Mouse (Mus musculus) lung, adult 2 months (tissue): ENCODE measurements at regions not wholly inside any gene's neighbourhood (a gene's known extent, or its start where the extent isn't known, plus 50 kb on each side); places are given as distances from the start of the nearest gene placed in this dataset.

ENCODE experiments used
- DNase-seq: peaks from one replicate; pipeline ENCODE4 v3.0.0; 2022
- H3K4me1 ChIP-seq: fragments of 200-500 bp; 2 replicates; pipeline ENCODE4 v1.6.1; 2011; ENCODE audit warnings: low read length; ENCODE audit not compliant: control insufficient read depth, insufficient read depth
- H3K4me3 ChIP-seq: fragments of 200-500 bp; replicated peaks from 2 replicates; pipeline ENCODE3; 2011; ENCODE audit warnings: low read depth, mild to moderate bottlenecking, control low read depth, low read length; ENCODE audit errors: extremely low read depth
- CTCF ChIP-seq: fragments of 200-500 bp; IDR thresholded peaks from 2 replicates; pipeline ENCODE4 v1.5.1; 2011; ENCODE audit warnings: mild to moderate bottlenecking, low read length, control low read depth; ENCODE audit not compliant: insufficient read depth
- POLR2A ChIP-seq: fragments of 200-500 bp; IDR thresholded peaks from 2 replicates; pipeline ENCODE4 v1.6.1; 2011; ENCODE audit warnings: low read depth, mild to moderate bottlenecking, control low read depth, low read length, borderline replicate concordance; ENCODE audit errors: extremely low read depth
- WGBS: fragments of 180-500 bp; shearing (Covaris S2); methylation state at CpG from one replicate; pipeline ENCODE4 v1.1.7; 2018; 5-methylcytosine and 5-hydroxymethylcytosine counted together

DNA sequence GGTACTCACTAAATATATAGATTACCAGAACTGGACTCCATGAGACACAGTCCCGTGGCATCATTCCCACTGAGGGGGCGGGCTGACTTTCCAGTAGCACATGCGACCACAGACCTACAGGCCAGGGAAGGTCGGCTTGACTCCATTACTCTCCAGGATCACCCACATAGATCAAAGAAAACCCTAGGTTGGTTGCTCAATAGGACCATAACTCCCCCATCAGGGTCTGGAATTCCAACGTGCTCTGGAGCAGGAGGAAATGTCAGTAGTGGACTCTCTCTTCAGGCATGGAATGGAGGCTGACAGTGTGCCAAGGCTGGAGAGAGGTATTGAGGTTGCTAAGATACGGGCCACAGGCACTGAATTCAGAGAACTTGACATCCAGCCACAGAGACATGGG is 482.0 kb upstream of the Tbx3 start:
- 60% methylated on average over 6 of the region's 6 CpGs for WGBS
- no peaks in the 10 kb centered on the region for H3K4me1 ChIP-seq
- no peak for DNase-seq
- no peak for TF ChIP-seq POLR2A
- TF ChIP-seq CTCF, result no peak
- no peak overlapping the region for H3K4me3 ChIP-seq

DNA sequence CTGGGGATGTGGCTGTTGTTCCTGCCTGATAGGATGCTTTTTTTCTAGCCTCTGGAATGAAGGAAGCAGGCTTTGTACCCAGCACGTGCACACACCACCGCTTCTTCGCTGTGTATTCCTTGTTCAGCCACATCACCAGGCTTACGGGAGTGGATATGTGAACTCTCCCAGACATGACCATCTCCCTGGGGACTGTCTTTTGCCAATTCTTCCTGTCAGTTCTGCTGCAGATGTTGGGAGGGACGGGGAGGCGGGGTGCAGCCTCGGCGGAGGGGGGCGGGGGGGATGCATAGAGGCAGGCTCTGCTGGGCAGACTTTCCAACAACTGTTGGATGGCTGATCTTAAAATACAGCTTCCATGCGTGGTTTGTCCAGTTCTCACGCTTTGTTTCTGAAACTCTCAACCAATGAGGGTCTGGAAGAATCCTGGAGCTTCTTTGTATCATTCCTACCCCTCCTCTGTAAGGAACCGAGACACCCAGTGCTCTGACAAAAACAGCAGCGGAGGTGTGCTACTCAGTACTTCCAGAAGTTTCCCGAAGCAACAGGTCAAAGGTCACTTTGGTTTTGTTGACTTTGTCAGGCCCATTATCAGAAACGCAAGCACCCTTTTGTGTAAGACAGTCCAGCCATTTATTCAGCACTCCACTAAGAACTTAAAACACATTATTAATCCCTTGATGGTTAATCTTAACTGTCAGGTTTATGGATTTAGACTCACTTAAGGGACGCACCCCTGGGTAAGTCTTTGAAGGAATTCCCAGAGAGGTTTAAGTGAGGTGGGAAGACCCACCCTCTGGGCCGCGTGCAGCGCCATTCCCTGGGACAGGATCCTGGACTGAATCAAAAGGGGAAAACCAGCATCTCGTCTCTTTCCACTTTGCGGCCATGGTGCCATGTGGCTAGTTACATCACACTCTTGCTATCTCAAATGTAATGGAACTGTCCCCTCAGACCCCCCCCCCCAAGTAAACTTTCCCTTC is 476.5 kb upstream of the Tbx3 start:
- no peak for TF ChIP-seq POLR2A
- TF ChIP-seq CTCF, result no peak
- no peak overlapping the region for H3K4me3 ChIP-seq
- H3K4me1 ChIP-seq, result no peaks in the 10 kb centered on the region
- DNase-seq, result no peak
- WGBS, result 56% methylated on average over 21 of the region's 21 CpGs

DNA sequence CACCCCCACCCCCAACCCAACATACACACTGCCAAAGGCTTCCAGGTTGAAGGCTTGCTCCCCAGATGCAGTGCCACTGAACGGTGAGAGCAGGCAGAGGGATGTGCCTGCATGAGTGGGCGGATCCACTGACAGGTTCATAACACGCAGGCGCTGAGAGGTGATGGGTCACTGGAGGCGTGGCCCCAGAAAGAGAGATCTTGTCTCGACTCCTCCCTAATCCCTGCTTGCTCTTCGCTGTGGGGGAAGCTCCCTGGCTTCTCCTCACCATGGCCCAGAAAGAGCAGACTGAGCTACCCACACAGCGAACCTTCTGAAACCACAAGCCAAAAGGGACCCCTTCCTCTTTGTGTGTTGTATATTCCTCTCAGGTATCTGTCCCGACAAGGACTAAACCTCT is 470.6 kb upstream of the Tbx3 start:
- WGBS, result 64% methylated on average over 9 of the region's 9 CpGs
- no peak overlapping the region for H3K4me3 ChIP-seq
- DNase-seq, result no peak
- no peaks in the 10 kb centered on the region for H3K4me1 ChIP-seq
- no peak for TF ChIP-seq POLR2A
- TF ChIP-seq CTCF, result no peak

DNA sequence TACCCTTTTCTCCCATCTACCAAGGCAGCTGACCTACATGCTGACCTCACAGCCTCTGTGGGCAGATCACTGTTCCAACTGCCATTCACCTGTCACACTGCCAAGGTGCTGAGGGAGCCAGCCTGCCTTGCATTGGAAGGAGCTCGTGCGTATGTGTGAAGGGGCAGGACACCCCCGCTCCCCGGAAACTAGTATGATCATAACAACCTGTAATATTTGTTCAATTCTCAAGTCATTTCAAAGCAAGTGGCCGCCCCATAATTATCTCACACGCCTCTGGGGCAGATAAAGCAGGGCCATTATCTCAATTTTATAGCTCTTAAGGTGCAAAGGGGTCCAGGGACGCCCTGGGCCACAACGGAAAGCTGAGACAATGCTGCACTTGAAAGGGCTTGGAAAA is 469.2 kb upstream of the Tbx3 start:
- Histone ChIP-seq H3K4me3 (no peak overlapping the region), H3K4me1 (peaks cover 3% of the 10 kb centered on the region)
- TF ChIP-seq CTCF (no peak), POLR2A (no peak)
- DNase-seq, result no peak
- 71% methylated on average over 8 of the region's 8 CpGs for WGBS

DNA sequence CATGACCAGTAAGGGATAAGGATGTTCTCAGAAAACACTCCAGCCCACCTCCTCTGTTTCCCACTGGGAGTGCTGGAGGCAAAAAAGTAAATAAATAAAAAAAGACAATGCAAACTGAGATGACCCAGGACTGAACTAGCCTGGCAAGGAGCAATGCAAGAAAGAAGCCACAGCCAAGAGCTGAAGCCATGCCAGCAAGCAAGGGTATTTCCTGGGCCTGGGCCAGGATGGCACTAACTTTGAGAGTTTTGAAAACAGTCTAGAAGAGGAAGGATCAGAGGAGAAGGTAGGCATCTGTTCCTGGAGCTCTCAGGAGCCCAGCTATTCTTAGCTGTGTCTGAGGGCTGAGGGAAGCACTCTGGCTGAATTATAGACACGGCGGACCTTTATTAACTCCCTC is 465.7 kb upstream of the Tbx3 start:
- TF ChIP-seq CTCF (no peak), POLR2A (no peak)
- H3K4me1 ChIP-seq, result peaks cover 3% of the 10 kb centered on the region

DNA sequence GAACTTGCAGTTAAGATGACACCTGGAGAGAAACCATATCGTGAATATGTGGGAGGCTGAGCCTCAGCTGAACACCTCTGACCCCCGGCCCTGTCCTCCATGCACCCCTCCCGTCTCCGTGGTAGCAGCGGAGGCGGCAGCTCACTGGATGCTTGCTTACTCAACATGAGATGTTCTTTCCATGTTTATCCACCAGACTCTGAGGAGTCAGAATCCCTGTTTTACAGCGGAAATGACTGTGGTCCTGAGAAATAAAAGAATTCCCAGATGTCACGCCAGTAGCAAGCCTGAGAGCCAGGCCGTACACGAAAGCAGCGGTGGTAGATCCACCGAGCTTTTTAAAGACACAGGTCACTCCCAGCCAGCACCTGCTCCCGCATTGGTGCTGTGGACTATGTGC is 462.4 kb upstream of the Tbx3 start:
- WGBS, result 75% methylated on average over 13 of the region's 13 CpGs
- DNase-seq, result no peak
- TF ChIP-seq POLR2A (no peak), CTCF (no peak)
- no peak overlapping the region for H3K4me3 ChIP-seq
- peaks cover 3% of the 10 kb centered on the region for H3K4me1 ChIP-seq

More for the DNA sequence above, 465.7 kb upstream of the Tbx3 start:
- WGBS, result 28% methylated on average over 2 of the region's 2 CpGs
- DNase-seq, result no peak
- no peak overlapping the region for H3K4me3 ChIP-seq

DNA sequence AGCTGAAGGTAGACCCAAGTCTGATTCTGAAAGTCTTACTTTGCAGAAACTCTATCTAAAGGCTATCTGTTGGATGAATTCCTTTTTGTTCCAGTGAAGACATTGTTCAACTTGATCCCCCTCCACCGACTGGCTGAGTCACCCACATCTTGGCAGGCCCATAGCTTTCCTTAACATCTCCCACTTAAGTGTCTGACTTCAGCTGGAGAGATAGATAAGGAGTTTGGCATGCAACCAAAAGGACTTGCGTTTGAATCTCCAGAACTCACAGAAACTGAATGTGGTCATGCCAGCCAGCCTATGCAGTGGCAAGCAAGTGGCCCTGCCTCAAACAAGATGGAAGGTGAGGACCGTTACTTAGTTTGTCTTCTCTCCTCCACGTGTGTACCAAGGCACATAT is 457.3 kb upstream of the Tbx3 start:
- WGBS, result 19% methylated on average over 4 of the region's 4 CpGs
- DNase-seq, result no peak
- Histone ChIP-seq H3K4me3 (no peak overlapping the region), H3K4me1 (peaks cover 2% of the 10 kb centered on the region; the same call in 1 of the 2 replicates)
- no peak for TF ChIP-seq POLR2A
- TF ChIP-seq CTCF, result no peak

DNA sequence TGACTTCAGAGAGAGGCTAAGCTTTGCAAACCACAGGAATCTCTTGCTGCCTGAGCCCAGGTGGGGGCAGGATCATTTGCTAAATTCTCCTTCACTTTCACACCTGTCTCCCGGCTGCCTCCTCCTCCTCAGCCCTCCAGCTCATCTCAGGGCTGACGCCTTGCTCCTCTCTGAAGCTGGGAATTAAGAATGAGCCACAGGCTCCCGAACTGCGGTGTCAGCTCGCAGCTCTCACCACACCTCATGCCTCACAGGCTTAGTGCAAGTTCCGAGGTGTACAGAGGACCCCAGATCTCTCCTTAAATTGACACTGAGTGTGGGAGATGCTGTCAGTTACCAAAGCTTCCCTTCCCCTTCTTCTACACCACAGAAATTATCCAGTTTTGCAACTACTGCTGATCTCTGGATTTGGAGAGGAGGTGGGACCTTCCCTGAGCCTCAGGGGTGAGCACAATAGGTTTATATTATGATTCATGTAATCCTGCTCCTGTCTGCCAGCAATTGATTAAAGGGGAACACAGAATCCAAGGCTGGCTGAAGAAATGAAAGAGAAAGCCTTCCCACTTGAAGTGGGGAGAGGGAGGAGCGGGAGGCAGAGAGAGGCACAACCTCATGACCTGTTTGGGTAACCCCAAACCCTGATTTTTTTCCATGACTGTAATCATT is 456.6 kb upstream of the Tbx3 start:
- no peak for DNase-seq
- WGBS, result 56% methylated on average over 7 of the region's 7 CpGs
- H3K4me1 ChIP-seq, result peaks cover 2% of the 10 kb centered on the region; the same call in 1 of the 2 replicates
- H3K4me3 ChIP-seq, result no peak overlapping the region
- TF ChIP-seq POLR2A (no peak), CTCF (no peak)

DNA sequence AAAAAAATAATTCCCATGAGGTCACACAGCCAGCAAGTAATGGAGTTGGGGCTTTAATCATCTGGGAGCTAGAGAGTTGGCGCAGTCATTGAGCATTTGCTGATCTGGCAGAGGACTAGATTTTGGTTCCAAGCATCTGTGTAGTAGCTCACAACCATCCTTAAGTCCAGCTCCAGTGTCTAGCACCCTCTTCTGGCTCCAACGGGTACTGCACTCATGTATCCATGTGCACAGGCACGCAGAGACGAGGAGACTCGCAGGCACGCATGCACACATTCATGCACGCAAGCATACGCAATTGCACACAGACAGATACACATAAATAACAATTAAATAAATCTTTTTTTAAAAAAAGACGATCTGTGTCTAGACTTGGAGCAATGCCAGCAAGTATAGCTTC is 455.5 kb upstream of the Tbx3 start:
- 89% methylated on average over 9 of the region's 9 CpGs for WGBS
- DNase-seq, result no peak
- Histone ChIP-seq H3K4me1 (peaks cover 2% of the 10 kb centered on the region; the same call in 1 of the 2 replicates), H3K4me3 (no peak overlapping the region)
- TF ChIP-seq CTCF, result no peak
- TF ChIP-seq POLR2A, result no peak

DNA sequence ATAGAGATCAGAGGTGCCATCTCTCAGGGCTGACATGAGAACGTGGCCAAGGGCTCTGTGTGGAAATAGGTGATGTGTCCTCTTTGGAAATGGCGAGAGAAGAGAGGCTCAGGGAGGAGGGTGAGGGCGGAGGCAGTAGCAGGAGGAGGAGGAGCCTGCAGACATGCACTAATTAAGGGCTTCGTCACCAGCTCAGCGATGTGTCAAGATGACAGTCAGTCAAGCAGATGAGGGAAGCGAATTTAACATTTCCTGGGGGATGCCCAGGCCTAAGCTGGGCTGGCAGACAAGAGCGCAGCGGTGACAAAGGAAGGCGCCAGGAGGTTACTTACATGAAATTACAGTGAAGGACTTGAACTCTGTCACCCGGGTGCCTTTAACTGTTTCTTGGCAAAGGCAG is 455.1 kb upstream of the Tbx3 start:
- peaks cover 2% of the 10 kb centered on the region; the same call in 1 of the 2 replicates for H3K4me1 ChIP-seq
- no peak overlapping the region for H3K4me3 ChIP-seq
- TF ChIP-seq CTCF (no peak), POLR2A (no peak)
- 85% methylated on average over 10 of the region's 10 CpGs for WGBS
- no peak for DNase-seq
